Mouse (Mus musculus) heart, embryonic 12.5 days (tissue): ENCODE data around the gene Lsmem1. TPM values are rescaled to one million over a fixed set of nuclear protein-coding genes. Genes with fewer than 3 reads are reported as not detected.

Source experiments
- ATAC-seq: fragments of 200-750 bp; cut with Nextera tagmentation; 2 replicates; pipeline ENCODE4 v1.8.0; 2017; ENCODE audit warnings: moderate TSS enrichment, moderate library complexity; ENCODE audit not compliant: insufficient number of reproducible peaks, low FRiP score
- H3K27ac ChIP-seq: fragments of 300-500 bp; sonication (generic); 2 replicates; pipeline ENCODE4 v1.5.1; 2016; ENCODE audit warnings: mild to moderate bottlenecking, moderate library complexity; ENCODE audit not compliant: poor library complexity, severe bottlenecking
- H3K27me3 ChIP-seq: fragments of 300-500 bp; sonication (generic); replicated peaks from 2 replicates; pipeline ENCODE4 v1.6.1; 2016; ENCODE audit warnings: mild to moderate bottlenecking, moderate library complexity
- H3K36me3 ChIP-seq: fragments of 300-500 bp; sonication (generic); 2 replicates; pipeline ENCODE4 v1.6.1; 2016; ENCODE audit warnings: mild to moderate bottlenecking, moderate library complexity
- H3K4me1 ChIP-seq: fragments of 300-500 bp; sonication (generic); replicated peaks from 2 replicates; pipeline ENCODE4 v1.6.1; 2016; ENCODE audit warnings: mild to moderate bottlenecking
- H3K4me2 ChIP-seq: fragments of 300-500 bp; sonication (generic); 2 replicates; pipeline ENCODE4 v1.6.1; 2016; ENCODE audit warnings: mild to moderate bottlenecking, moderate library complexity
- H3K4me3 ChIP-seq: fragments of 300-500 bp; sonication (generic); 2 replicates; pipeline ENCODE4 v1.5.1; 2016; ENCODE audit warnings: mild to moderate bottlenecking
- H3K9ac ChIP-seq: fragments of 300-500 bp; sonication (generic); 2 replicates; pipeline ENCODE4 v1.6.1; 2016; ENCODE audit warnings: mild to moderate bottlenecking, moderate library complexity
- H3K9me3 ChIP-seq: fragments of 300-500 bp; sonication (generic); replicated peaks from 2 replicates; pipeline ENCODE4 v1.6.1; 2016; ENCODE audit warnings: mild to moderate bottlenecking, moderate library complexity
- WGBS: fragments of 180-500 bp; shearing (Covaris S2); methylation state at CpG from one replicate; pipeline ENCODE4 v1.1.7; 2016; 5-methylcytosine and 5-hydroxymethylcytosine counted together
- polyA plus RNA-seq: library from polyadenylated mRNA; unstranded; fragments of >200 nt; fragmentation: Nextera tagmentation; extraction: Ambion mirVana; gene quantifications from 2 replicates; pipeline ENCODE4 v1.2.1, GENCODE M21; 2016

The Lsmem1 gene
- polyA plus RNA-seq: 28.4 and 28.7 TPM in 2 replicates

- 0 out of 2 replicates have a peak, but pooled peaks have one; percentile 45 for ATAC-seq
- H3K9ac ChIP-seq: peak within 1 kb of the TSS; percentile 68; the same call in 1 of the 2 replicates
- H3K27ac ChIP-seq: peak within 1 kb of the TSS; percentile 98
- no peaks in the 10 kb centered on the region for H3K9me3 ChIP-seq
- H3K4me1 ChIP-seq: peaks cover 5% of the 10 kb centered on the region; the same call in 1 of the 2 replicates
- WGBS: 42% methylated on average over 8 of the region's 8 CpGs
- peak within 1 kb of the TSS; percentile 46 for H3K4me3 ChIP-seq
- peak within 1 kb of the TSS; percentile 68 for H3K4me2 ChIP-seq
- H3K27me3 ChIP-seq: no peaks in the 10 kb centered on the region
- peaks cover 27% of the 10 kb centered on the region for H3K36me3 ChIP-seq
These were observed at the start of gene Lsmem1 for GRCm38 (mm10) chr12:40199302-40199701. Lsmem1 (minus strand) TSS chr12:40199490.

- Histone ChIP-seq H3K4me2 (no peak within 1 kb of the TSS), H3K4me3 (no peak within 1 kb of the TSS), H3K27ac (no peak within 1 kb of the TSS; the same call in 1 of the 2 replicates), H3K9me3 (no peaks in the 10 kb centered on the region), H3K27me3 (no peaks in the 10 kb centered on the region), H3K9ac (no peak within 1 kb of the TSS), H3K36me3 (no peaks in the 10 kb centered on the region), H3K4me1 (peaks cover 23% of the 10 kb centered on the region)
- 0 out of 2 replicates have a peak, but pooled peaks have one; percentile 4 for ATAC-seq
- 68% methylated on average over 5 of the region's 5 CpGs for WGBS
These were observed 49.3 kb upstream of the Lsmem1 start, which contains the start of gene Ifrd1 for GRCm38 (mm10) chr12:40248454-40249180. Ifrd1 (minus strand) TSS chr12:40248504.

GRCm38 (mm10) chr12:40247976-40248375, 48.7 kb upstream of the Lsmem1 start:
- Histone ChIP-seq H3K9me3 (no peaks in the 10 kb centered on the region), H3K36me3 (no peaks in the 10 kb centered on the region), H3K4me3 (no peak overlapping the region), H3K9ac (no peak overlapping the region), H3K27ac (no peak overlapping the region; the same call in 1 of the 2 replicates), H3K27me3 (no peaks in the 10 kb centered on the region), H3K4me1 (peaks cover 29% of the 10 kb centered on the region), H3K4me2 (no peak overlapping the region)
- ATAC-seq: peak; percentile 93
- 50% methylated on average over 6 of the region's 6 CpGs for whole genome bisulfite sequencing

GRCm38 (mm10) chr12:40247384-40247783, 48.1 kb upstream of the Lsmem1 start:
- no peak overlapping the region for H3K4me2 ChIP-seq
- 0 out of 2 replicates have a peak, but pooled peaks have one; percentile 13 for ATAC-seq
- H3K4me3 ChIP-seq: no peak overlapping the region
- H3K4me1 ChIP-seq: peaks cover 29% of the 10 kb centered on the region
- H3K9me3 ChIP-seq: no peaks in the 10 kb centered on the region
- H3K36me3 ChIP-seq: no peaks in the 10 kb centered on the region
- H3K27ac ChIP-seq: no peak overlapping the region
- no peak overlapping the region for H3K9ac ChIP-seq
- 74% methylated on average over 4 of the region's 4 CpGs for WGBS
- no peaks in the 10 kb centered on the region for H3K27me3 ChIP-seq

- Histone ChIP-seq H3K27ac (no peak overlapping the region), H3K27me3 (no peaks in the 10 kb centered on the region), H3K9me3 (no peaks in the 10 kb centered on the region), H3K9ac (no peak overlapping the region), H3K4me2 (no peak overlapping the region), H3K4me3 (no peak overlapping the region), H3K4me1 (peaks cover 29% of the 10 kb centered on the region), H3K36me3 (no peaks in the 10 kb centered on the region)
- ATAC-seq: no peak
- 92% methylated on average over 7 of the region's 7 CpGs for WGBS
These were observed 46.2 kb upstream of the Lsmem1 start for GRCm38 (mm10) chr12:40245434-40245970.

GRCm38 (mm10) chr12:40244926-40245325, 45.6 kb upstream of the Lsmem1 start:
- H3K27me3 ChIP-seq: no peaks in the 10 kb centered on the region
- no peak overlapping the region for H3K27ac ChIP-seq
- H3K4me1 ChIP-seq: peaks cover 29% of the 10 kb centered on the region
- no peak overlapping the region for H3K4me3 ChIP-seq
- H3K4me2 ChIP-seq: no peak overlapping the region
- no peaks in the 10 kb centered on the region for H3K36me3 ChIP-seq
- H3K9ac ChIP-seq: no peak overlapping the region
- WGBS: 91% methylated on average over 5 of the region's 5 CpGs
- H3K9me3 ChIP-seq: no peaks in the 10 kb centered on the region
- ATAC-seq: no peak

- Histone ChIP-seq H3K9ac (0 out of 2 replicates have a peak overlapping the region, but pooled peaks have one; percentile 23), H3K9me3 (no peaks in the 10 kb centered on the region), H3K4me2 (peak overlapping the region; percentile 49), H3K27ac (no peak overlapping the region), H3K4me1 (peaks cover 29% of the 10 kb centered on the region), H3K4me3 (no peak overlapping the region), H3K27me3 (no peaks in the 10 kb centered on the region), H3K36me3 (no peaks in the 10 kb centered on the region)
- ATAC-seq: peak; percentile 33; the same call in 1 of the 2 replicates
- WGBS: 33% methylated on average over 11 of the region's 11 CpGs
These were observed 44.5 kb upstream of the Lsmem1 start for GRCm38 (mm10) chr12:40243821-40244221.

GRCm38 (mm10) chr12:40243241-40243640, 44.0 kb upstream of the Lsmem1 start:
- Histone ChIP-seq H3K27me3 (no peaks in the 10 kb centered on the region), H3K9me3 (no peaks in the 10 kb centered on the region), H3K4me1 (peaks cover 23% of the 10 kb centered on the region), H3K4me3 (no peak overlapping the region), H3K36me3 (no peaks in the 10 kb centered on the region), H3K9ac (no peak overlapping the region), H3K4me2 (no peak overlapping the region), H3K27ac (no peak overlapping the region)
- 59% methylated on average over 4 of the region's 4 CpGs for WGBS
- ATAC-seq: no peak

GRCm38 (mm10) chr12:40239161-40239560, 39.9 kb upstream of the Lsmem1 start:
- H3K4me2 ChIP-seq: no peak overlapping the region
- H3K4me3 ChIP-seq: no peak overlapping the region
- H3K9me3 ChIP-seq: no peaks in the 10 kb centered on the region
- peaks cover 11% of the 10 kb centered on the region for H3K4me1 ChIP-seq
- no peak for ATAC-seq
- no peak overlapping the region for H3K27ac ChIP-seq
- no peaks in the 10 kb centered on the region for H3K27me3 ChIP-seq
- no peaks in the 10 kb centered on the region for H3K36me3 ChIP-seq
- no peak overlapping the region for H3K9ac ChIP-seq
- 91% methylated on average over 7 of the region's 7 CpGs for WGBS

- Histone ChIP-seq H3K9me3 (no peaks in the 10 kb centered on the region), H3K4me2 (no peak overlapping the region), H3K36me3 (no peaks in the 10 kb centered on the region), H3K27ac (no peak overlapping the region), H3K4me1 (no peaks in the 10 kb centered on the region), H3K9ac (no peak overlapping the region), H3K27me3 (no peaks in the 10 kb centered on the region), H3K4me3 (no peak overlapping the region)
- no peak for ATAC-seq
- 77% methylated on average over 1 of the region's 1 CpGs for WGBS
These were observed 32.9 kb upstream of the Lsmem1 start for GRCm38 (mm10) chr12:40232231-40232630.

- WGBS: 90% methylated on average over 2 of the region's 2 CpGs
- Histone ChIP-seq H3K4me3 (no peak overlapping the region), H3K4me2 (no peak overlapping the region), H3K27ac (no peak overlapping the region), H3K27me3 (no peaks in the 10 kb centered on the region), H3K9ac (no peak overlapping the region), H3K9me3 (no peaks in the 10 kb centered on the region), H3K36me3 (no peaks in the 10 kb centered on the region), H3K4me1 (no peaks in the 10 kb centered on the region)
- ATAC-seq: no peak
These were observed 32.3 kb upstream of the Lsmem1 start for GRCm38 (mm10) chr12:40231632-40232031.
